Mouse (Mus musculus): ENCODE data around the gene Rfc1.
"Not testable (repeated sequence)": the region's sequence is repeated elsewhere in the genome, so short reads cannot be mapped to it uniquely, and the experiment has no call there.

Rfc1 gene

GRCm38 (mm10) chr5:65299623-65300022 lies 35.8 kb downstream of the Rfc1 start:
- peak; percentile 30 for DNase-seq (ENCODE audit: low read depth, low spot score)

GRCm38 (mm10) chr5:65298167-65298950 lies 37.1 kb downstream of the Rfc1 start:
- DNase-seq (ENCODE audit: low read depth, low spot score) = no peak

- no peak for DNase-seq (ENCODE audit: low read depth, low spot score)
These were observed 41.2 kb downstream of the Rfc1 start for GRCm38 (mm10) chr5:65294270-65294669.

GRCm38 (mm10) chr5:65293627-65294026 lies 41.8 kb downstream of the Rfc1 start:
- no peak for DNase-seq (ENCODE audit: low read depth, low spot score)

- not testable (repeated sequence) for DNase-seq (ENCODE audit: low read depth, low spot score)
These were observed 46.5 kb downstream of the Rfc1 start for GRCm38 (mm10) chr5:65289009-65289408.

- no peak for DNase-seq (ENCODE audit: low read depth, low spot score)
These were observed 47.4 kb downstream of the Rfc1 start for GRCm38 (mm10) chr5:65287751-65288701.

GRCm38 (mm10) chr5:65284171-65284570 lies 51.3 kb downstream of the Rfc1 start:
- peak; percentile 82 for DNase-seq (ENCODE audit: low read depth, low spot score)

- DNase-seq (ENCODE audit: low read depth, low spot score) = no peak
These were observed 54.3 kb downstream of the Rfc1 start for GRCm38 (mm10) chr5:65281216-65281615.

GRCm38 (mm10) chr5:65279133-65279651 lies 56.3 kb downstream of the Rfc1 start:
- no peak for DNase-seq (ENCODE audit: low read depth, low spot score)

GRCm38 (mm10) chr5:65273966-65274365 lies 61.5 kb downstream of the Rfc1 start:
- DNase-seq (ENCODE audit: low read depth, low spot score) = no peak

GRCm38 (mm10) chr5:65257910-65258505 lies 77.5 kb downstream of the Rfc1 start:
- DNase-seq (ENCODE audit: low read depth, low spot score) = no peak

- DNase-seq (ENCODE audit: low read depth, low spot score) = peak; percentile 33
These were observed 85.2 kb downstream of the Rfc1 start for GRCm38 (mm10) chr5:65250185-65250855.

GRCm38 (mm10) chr5:65247296-65247695 lies 88.2 kb downstream of the Rfc1 start:
- DNase-seq (ENCODE audit: low read depth, low spot score) = no peak

- peak; percentile 63 for DNase-seq (ENCODE audit: low read depth, low spot score)
These were observed 92.7 kb downstream of the Rfc1 start for GRCm38 (mm10) chr5:65242740-65243139.

- no peak for DNase-seq (ENCODE audit: low read depth, low spot score)
These were observed 104.0 kb downstream of the Rfc1 start for GRCm38 (mm10) chr5:65231289-65232003.

- DNase-seq (ENCODE audit: low read depth, low spot score) = no peak
These were observed 111.4 kb downstream of the Rfc1 start for GRCm38 (mm10) chr5:65224056-65224455.

- DNase-seq (ENCODE audit: low read depth, low spot score) = no peak
These were observed 114.4 kb downstream of the Rfc1 start for GRCm38 (mm10) chr5:65221037-65221436.

- no peak for DNase-seq (ENCODE audit: low read depth, low spot score)
These were observed 117.9 kb downstream of the Rfc1 start for GRCm38 (mm10) chr5:65217305-65218269.

- DNase-seq (ENCODE audit: low read depth, low spot score) = peak; percentile 45
These were observed 122.1 kb downstream of the Rfc1 start for GRCm38 (mm10) chr5:65213321-65213720.

Measured in ES-CJ7 (cell line).